Mouse (Mus musculus) intestine, embryonic 15.5 days (tissue): ENCODE results near the gene Gm16253. TPM values are rescaled to one million over a fixed set of nuclear protein-coding genes. Genes with fewer than 3 reads are reported as not detected.
A peak's percentile ranks its signal among the peaks of the same experiment; 100 is the strongest.
"Not testable (repeated sequence)": the region's sequence is repeated elsewhere in the genome, so short reads cannot be mapped to it uniquely, and the experiment has no call there.

Source experiments
- ATAC-seq: fragments of 200-750 bp; cut with Nextera tagmentation; 2 replicates; pipeline ENCODE4 v1.8.0; 2017; ENCODE audit warnings: moderate TSS enrichment, moderate library complexity
- H3K27ac ChIP-seq: fragments of 300-500 bp; sonication (generic); 2 replicates; pipeline ENCODE4 v1.5.1; 2015; ENCODE audit warnings: mild to moderate bottlenecking, inconsistent platforms
- H3K27me3 ChIP-seq: fragments of 300-500 bp; sonication (generic); replicated peaks from 2 replicates; pipeline ENCODE4 v1.6.1; 2015; ENCODE audit warnings: inconsistent platforms
- H3K36me3 ChIP-seq: fragments of 300-500 bp; sonication (generic); 2 replicates; pipeline ENCODE4 v1.6.1; 2015; ENCODE audit warnings: inconsistent platforms
- H3K4me1 ChIP-seq: fragments of 300-500 bp; sonication (generic); replicated peaks from 2 replicates; pipeline ENCODE4 v1.6.1; 2015; ENCODE audit warnings: inconsistent platforms
- H3K4me2 ChIP-seq: fragments of 300-500 bp; sonication (generic); replicated peaks from 2 replicates; pipeline ENCODE4 v1.6.1; 2015; ENCODE audit warnings: mild to moderate bottlenecking, inconsistent platforms
- H3K4me3 ChIP-seq: fragments of 300-500 bp; sonication (generic); replicated peaks from 2 replicates; pipeline ENCODE4 v1.5.1; 2015; ENCODE audit warnings: inconsistent platforms
- H3K9ac ChIP-seq: fragments of 300-500 bp; sonication (generic); 2 replicates; pipeline ENCODE4 v1.6.1; 2015; ENCODE audit warnings: inconsistent platforms
- H3K9me3 ChIP-seq: fragments of 300-500 bp; sonication (generic); 2 replicates; pipeline ENCODE4 v1.6.1; 2016; ENCODE audit warnings: inconsistent platforms
- WGBS: fragments of 180-500 bp; shearing (Covaris S2); methylation state at CpG from one replicate; pipeline ENCODE4 v1.1.7; 2015; 5-methylcytosine and 5-hydroxymethylcytosine counted together
- polyA plus RNA-seq: library from polyadenylated mRNA; unstranded; fragments of >200 nt; fragmentation: Nextera tagmentation; extraction: Ambion mirVana; gene quantifications from 2 replicates; pipeline ENCODE4 v1.2.1, GENCODE M21; 2015

Gene Gm16253
- polyA plus RNA-seq, 1 experiment from 2014 or later, result 0.67 TPM

GRCm38 (mm10) chr3:96597435-96597891 lies 20.7 kb downstream of the Gm16253 start:
- peaks cover 39% of the 10 kb centered on the region for H3K4me1 ChIP-seq
- H3K27ac ChIP-seq, result peak overlapping the region; percentile 67
- peak overlapping the region; percentile 47 for H3K4me3 ChIP-seq
- under 1% methylated on average over 40 of the region's 40 CpGs for WGBS
- H3K9me3 ChIP-seq, result no peaks in the 10 kb centered on the region
- ATAC-seq, result no peak
- peak overlapping the region; percentile 67 for H3K9ac ChIP-seq
- peaks cover 37% of the 10 kb centered on the region for H3K27me3 ChIP-seq
- peak overlapping the region; percentile 91 for H3K4me2 ChIP-seq
- H3K36me3 ChIP-seq, result no peaks in the 10 kb centered on the region

GRCm38 (mm10) chr3:96598156-96599068 lies 21.6 kb downstream of the Gm16253 start:
- Histone ChIP-seq H3K4me3 (peak overlapping the region; percentile 47), H3K9me3 (no peaks in the 10 kb centered on the region), H3K27me3 (peaks cover 37% of the 10 kb centered on the region), H3K36me3 (no peaks in the 10 kb centered on the region), H3K27ac (peak overlapping the region; percentile 67), H3K4me1 (peaks cover 42% of the 10 kb centered on the region), H3K4me2 (peak overlapping the region; percentile 91), H3K9ac (peak overlapping the region; percentile 67)
- ATAC-seq, result no peak
- WGBS, result 1% methylated on average over 54 of the region's 54 CpGs

- no peak overlapping the region for H3K27ac ChIP-seq
- ATAC-seq, result no peak
- peak overlapping the region; percentile 91 for H3K4me2 ChIP-seq
- H3K4me3 ChIP-seq, result peak overlapping the region; percentile 47; the same call in 1 of the 2 replicates
- peak overlapping the region; percentile 67; the same call in 1 of the 2 replicates for H3K9ac ChIP-seq
- peaks cover 42% of the 10 kb centered on the region for H3K4me1 ChIP-seq
- peaks cover 37% of the 10 kb centered on the region for H3K27me3 ChIP-seq
- H3K9me3 ChIP-seq, result no peaks in the 10 kb centered on the region
- 53% methylated on average over 8 of the region's 8 CpGs for WGBS
- H3K36me3 ChIP-seq, result no peaks in the 10 kb centered on the region
These were observed 22.2 kb downstream of the Gm16253 start for GRCm38 (mm10) chr3:96599069-96599393.

GRCm38 (mm10) chr3:96599411-96599810 lies 22.6 kb downstream of the Gm16253 start:
- Histone ChIP-seq H3K9me3 (no peaks in the 10 kb centered on the region), H3K4me2 (no peak overlapping the region), H3K27ac (no peak overlapping the region), H3K9ac (no peak overlapping the region), H3K4me1 (peaks cover 42% of the 10 kb centered on the region), H3K27me3 (peaks cover 37% of the 10 kb centered on the region), H3K4me3 (no peak overlapping the region), H3K36me3 (no peaks in the 10 kb centered on the region)
- 76% methylated on average over 3 of the region's 3 CpGs for WGBS
- no peak for ATAC-seq

GRCm38 (mm10) chr3:96600639-96601250 lies 24.0 kb downstream of the Gm16253 start, which contains the start of gene Lix1l:
Lix1l (plus strand) TSS chr3:96601149.
- Histone ChIP-seq H3K4me3 (peak within 1 kb of the TSS; percentile 71), H3K9me3 (no peaks in the 10 kb centered on the region), H3K36me3 (no peaks in the 10 kb centered on the region), H3K4me1 (peaks cover 43% of the 10 kb centered on the region), H3K9ac (peak within 1 kb of the TSS; percentile 77), H3K27me3 (peaks cover 30% of the 10 kb centered on the region), H3K4me2 (peak within 1 kb of the TSS; percentile 80), H3K27ac (peak within 1 kb of the TSS; percentile 98)
- peak; percentile 94 for ATAC-seq
- 1% methylated on average over 27 of the region's 27 CpGs for WGBS

- H3K9ac ChIP-seq, result peak overlapping the region; percentile 77
- peak overlapping the region; percentile 71 for H3K4me3 ChIP-seq
- H3K4me1 ChIP-seq, result peaks cover 38% of the 10 kb centered on the region
- peaks cover 25% of the 10 kb centered on the region for H3K27me3 ChIP-seq
- H3K27ac ChIP-seq, result peak overlapping the region; percentile 98
- peak; percentile 70 for ATAC-seq
- H3K4me2 ChIP-seq, result peak overlapping the region; percentile 80
- H3K36me3 ChIP-seq, result no peaks in the 10 kb centered on the region
- under 1% methylated on average over 20 of the region's 40 CpGs for WGBS
- no peaks in the 10 kb centered on the region for H3K9me3 ChIP-seq
These were observed 24.5 kb downstream of the Gm16253 start for GRCm38 (mm10) chr3:96601251-96601787.

- Histone ChIP-seq H3K9ac (peak overlapping the region; percentile 77), H3K27ac (peak overlapping the region; percentile 98), H3K27me3 (peaks cover 21% of the 10 kb centered on the region), H3K36me3 (no peaks in the 10 kb centered on the region), H3K4me3 (peak overlapping the region; percentile 71), H3K4me2 (peak overlapping the region; percentile 80), H3K4me1 (peaks cover 30% of the 10 kb centered on the region), H3K9me3 (no peaks in the 10 kb centered on the region)
- no peak for ATAC-seq
- WGBS, result 29% methylated on average over 10 of the region's 10 CpGs
These were observed 25.3 kb downstream of the Gm16253 start for GRCm38 (mm10) chr3:96601941-96602703.

- Histone ChIP-seq H3K27me3 (peaks cover 18% of the 10 kb centered on the region), H3K4me3 (peak overlapping the region; percentile 71), H3K4me2 (peak overlapping the region; percentile 80), H3K27ac (peak overlapping the region; percentile 98), H3K4me1 (peaks cover 25% of the 10 kb centered on the region), H3K36me3 (no peaks in the 10 kb centered on the region), H3K9ac (peak overlapping the region; percentile 77), H3K9me3 (no peaks in the 10 kb centered on the region)
- 22% methylated on average over 5 of the region's 5 CpGs for WGBS
- no peak for ATAC-seq
These were observed 25.9 kb downstream of the Gm16253 start for GRCm38 (mm10) chr3:96602704-96603084.

GRCm38 (mm10) chr3:96603311-96603710 lies 26.5 kb downstream of the Gm16253 start:
- H3K4me2 ChIP-seq, result peak overlapping the region; percentile 80
- WGBS, result 56% methylated on average over 5 of the region's 5 CpGs
- peaks cover 14% of the 10 kb centered on the region for H3K27me3 ChIP-seq
- ATAC-seq, result no peak
- H3K4me3 ChIP-seq, result peak overlapping the region; percentile 71; the same call in 1 of the 2 replicates
- H3K9me3 ChIP-seq, result no peaks in the 10 kb centered on the region
- H3K27ac ChIP-seq, result peak overlapping the region; percentile 98; the same call in 1 of the 2 replicates
- H3K9ac ChIP-seq, result peak overlapping the region; percentile 77; the same call in 1 of the 2 replicates
- H3K36me3 ChIP-seq, result no peaks in the 10 kb centered on the region
- peaks cover 19% of the 10 kb centered on the region for H3K4me1 ChIP-seq

- H3K36me3 ChIP-seq, H3K27ac ChIP-seq, H3K4me3 ChIP-seq, H3K4me2 ChIP-seq, ATAC-seq, H3K9ac ChIP-seq, H3K27me3 ChIP-seq, H3K9me3 ChIP-seq: not testable (repeated sequence)
- H3K4me1 ChIP-seq, result 0 out of 2 replicates have a peak, but pooled peaks cover 12% of the 10 kb centered on the region
- WGBS, result 89% methylated on average over 4 of the region's 4 CpGs
These were observed 29.2 kb downstream of the Gm16253 start for GRCm38 (mm10) chr3:96606007-96606406.

- Histone ChIP-seq H3K4me2 (no peak overlapping the region), H3K9ac (no peak overlapping the region), H3K9me3 (no peaks in the 10 kb centered on the region), H3K4me1 (0 out of 2 replicates have a peak, but pooled peaks cover 12% of the 10 kb centered on the region), H3K27me3 (no peaks in the 10 kb centered on the region), H3K36me3 (no peaks in the 10 kb centered on the region), H3K27ac (no peak overlapping the region), H3K4me3 (no peak overlapping the region)
- WGBS, result 88% methylated on average over 4 of the region's 4 CpGs
- no peak for ATAC-seq
These were observed 29.8 kb downstream of the Gm16253 start for GRCm38 (mm10) chr3:96606618-96607017.
